Mouse (Mus musculus) C2C12 (cell line): ENCODE results near the gene Tulp4. TPM values are rescaled to one million over a fixed set of nuclear protein-coding genes. Genes with fewer than 3 reads are reported as not detected.
A peak's percentile ranks its signal among the peaks of the same experiment; 100 is the strongest.

Experiments used
- H3K27me3 ChIP-seq: one replicate; pipeline ENCODE4 v1.6.1; 2011; ENCODE audit not compliant: control insufficient read depth, insufficient read depth, insufficient read length
- H3K36me3 ChIP-seq: one replicate; pipeline ENCODE4 v1.6.1; 2011; ENCODE audit not compliant: control insufficient read depth, insufficient read depth
- H3K4me3 ChIP-seq: one replicate; pipeline ENCODE4 v1.5.1; 2011; ENCODE audit warnings: mild to moderate bottlenecking, control low read depth; ENCODE audit not compliant: poor library complexity, insufficient read depth, severe bottlenecking
- H3K79me2 ChIP-seq: one replicate; pipeline ENCODE4 v1.6.1; 2011; ENCODE audit not compliant: control insufficient read depth, insufficient read depth
- H3K79me3 ChIP-seq: one replicate; pipeline ENCODE4 v1.6.1; 2011; ENCODE audit warnings: low read depth, control low read depth
- H3ac ChIP-seq: one replicate; pipeline ENCODE3; 2011; ENCODE audit warnings: low read depth; ENCODE audit not compliant: control insufficient read depth, insufficient read length
- CEBPB ChIP-seq: IDR thresholded peaks from one replicate; pipeline ENCODE4 v1.6.1; 2011; ENCODE audit warnings: low read depth, mild to moderate bottlenecking, control low read depth, moderate library complexity
- CTCF ChIP-seq: IDR thresholded peaks from one replicate; pipeline ENCODE4 v1.5.1; 2011; ENCODE audit not compliant: control insufficient read depth, insufficient read depth, insufficient read length
- FOSL1 ChIP-seq: IDR thresholded peaks from one replicate; pipeline ENCODE4 v1.8.0; 2011; ENCODE audit warnings: mild to moderate bottlenecking, low read length; ENCODE audit not compliant: poor library complexity, insufficient read depth, severe bottlenecking
- MAX ChIP-seq: IDR thresholded peaks from one replicate; pipeline ENCODE4 v1.6.1; 2011; ENCODE audit warnings: mild to moderate bottlenecking, control low read depth
- MYOD1 ChIP-seq: IDR thresholded peaks from one replicate; pipeline ENCODE4 v1.6.1; 2011; ENCODE audit warnings: low read depth; ENCODE audit not compliant: control insufficient read depth, insufficient read length
- MYOG ChIP-seq: IDR thresholded peaks from one replicate; pipeline ENCODE4 v1.6.1; 2011; ENCODE audit not compliant: control insufficient read depth, insufficient read length; ENCODE audit errors: extremely low read depth
- USF1 ChIP-seq: IDR thresholded peaks from one replicate; pipeline ENCODE4 v1.6.1; 2011; ENCODE audit warnings: low read depth, mild to moderate bottlenecking, control low read depth, moderate library complexity
- polyA plus RNA-seq: library from polyadenylated mRNA; unstranded; fragments of >200 nt; fragmentation: generic; extraction: Trizol; gene quantifications from one replicate; pipeline ENCODE4 v1.2.1, GENCODE M21; 2012; ENCODE audit warnings: missing spikeins

Gene Tulp4
- polyA plus RNA-seq, 1 experiment = 58.1 TPM

DNA sequence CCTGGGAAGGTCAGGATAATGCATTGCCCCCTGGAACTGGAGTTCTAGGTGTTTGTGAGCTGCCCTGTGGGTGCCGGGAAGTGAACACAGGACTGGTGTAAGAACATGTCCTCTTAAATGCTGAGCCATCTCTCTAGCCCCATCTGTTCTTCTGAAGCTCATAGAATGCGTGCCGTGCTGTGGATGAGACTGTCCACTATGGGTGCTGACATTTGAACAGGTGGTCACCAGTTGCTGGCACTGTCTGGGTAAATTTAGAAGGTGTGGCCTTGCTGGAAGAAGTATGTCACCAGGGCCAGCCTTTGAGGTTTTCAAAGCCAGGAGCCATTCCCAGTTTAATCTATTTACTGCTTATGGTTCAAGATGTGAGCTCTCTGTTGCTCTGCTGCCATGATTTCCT is 4.0 kb upstream of the Tulp4 start:
- TF ChIP-seq FOSL1 (no peak), MYOD1 (no peak), USF1 (no peak)
- no peak overlapping the region for H3K4me3 ChIP-seq
- H3K36me3 ChIP-seq = no peaks in the 10 kb centered on the region
- peaks cover 3% of the 10 kb centered on the region for H3K79me3 ChIP-seq
- H3ac ChIP-seq = no peak overlapping the region
- H3K27me3 ChIP-seq = no peaks in the 10 kb centered on the region
- H3K79me2 ChIP-seq = peaks cover 5% of the 10 kb centered on the region

- Histone ChIP-seq H3K79me3 (peaks cover 15% of the 10 kb centered on the region), H3K4me3 (no peak overlapping the region), H3K27me3 (no peaks in the 10 kb centered on the region), H3ac (no peak overlapping the region), H3K36me3 (no peaks in the 10 kb centered on the region), H3K79me2 (peaks cover 18% of the 10 kb centered on the region)
- no peak for TF ChIP-seq MYOG
Measured at GRCm38 (mm10) chr17:6103566-6103965, 2.7 kb upstream of the Tulp4 start.

GRCm38 (mm10) chr17:6107015-6107601 is 871 bp downstream of the Tulp4 start:
- TF ChIP-seq FOSL1 (no peak), CEBPB (no peak), MYOD1 (peak; percentile 38)
- Histone ChIP-seq H3K36me3 (peaks cover 33% of the 10 kb centered on the region), H3ac (peak overlapping the region; percentile 86), H3K79me3 (peaks cover 51% of the 10 kb centered on the region), H3K27me3 (no peaks in the 10 kb centered on the region), H3K4me3 (peak overlapping the region; percentile 85), H3K79me2 (peaks cover 54% of the 10 kb centered on the region)

DNA sequence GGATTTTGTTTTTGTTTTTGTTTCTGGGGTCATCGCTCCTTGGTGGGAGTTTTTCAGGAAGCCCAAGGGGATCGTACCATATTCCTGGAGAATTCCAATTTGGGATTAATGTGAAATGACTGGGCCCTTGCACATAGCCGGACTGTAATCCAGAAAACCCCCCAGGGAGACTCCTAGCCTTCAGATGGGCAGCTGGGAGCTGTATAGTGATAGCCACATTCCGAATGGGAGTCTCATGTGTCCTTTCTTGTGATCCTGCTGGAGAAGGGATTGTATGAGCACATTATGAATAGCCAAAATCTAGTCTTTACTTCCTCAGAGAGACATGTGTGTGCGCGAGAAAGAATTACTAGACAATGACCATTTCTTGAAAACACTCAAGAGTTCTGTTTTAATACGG is 1.9 kb downstream of the Tulp4 start:
- Histone ChIP-seq H3K79me2 (peaks cover 64% of the 10 kb centered on the region), H3K27me3 (no peaks in the 10 kb centered on the region), H3K79me3 (peaks cover 62% of the 10 kb centered on the region), H3K4me3 (peak overlapping the region; percentile 85), H3K36me3 (peaks cover 43% of the 10 kb centered on the region), H3ac (peak overlapping the region; percentile 65)
- TF ChIP-seq FOSL1 = no peak
- no peak for TF ChIP-seq CEBPB
- no peak for TF ChIP-seq CTCF

GRCm38 (mm10) chr17:6110956-6111355 is 4.7 kb downstream of the Tulp4 start:
- TF ChIP-seq MYOD1 = no peak
- no peak for TF ChIP-seq USF1

DNA sequence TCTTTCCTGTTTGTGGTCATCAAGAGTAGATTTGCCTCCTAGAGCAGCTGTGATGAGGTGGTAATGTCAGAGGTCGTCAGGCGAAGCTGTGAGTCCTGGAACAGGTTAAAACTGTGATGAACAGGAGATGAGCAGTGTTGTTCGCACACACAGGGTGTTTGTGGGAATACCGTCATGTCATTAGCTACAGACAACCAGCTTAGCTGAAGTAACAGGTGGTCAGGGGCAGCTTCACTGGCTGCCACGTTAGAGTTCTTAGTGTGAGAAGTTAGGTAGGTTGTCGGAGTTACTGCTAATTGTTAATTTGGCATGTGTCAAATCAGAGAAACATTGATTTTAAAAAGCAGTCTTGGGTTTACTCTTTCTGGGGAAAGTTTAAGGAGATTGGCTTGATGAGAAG is 7.4 kb downstream of the Tulp4 start:
- H3K4me3 ChIP-seq = no peak overlapping the region
- H3K79me2 ChIP-seq = peaks cover 100% of the 10 kb centered on the region
- no peak for TF ChIP-seq USF1
- TF ChIP-seq FOSL1 = no peak
- no peak for TF ChIP-seq CTCF
- no peak for TF ChIP-seq MYOD1
- no peak for TF ChIP-seq MAX
- TF ChIP-seq MYOG = no peak
- no peak for TF ChIP-seq CEBPB
- no peaks in the 10 kb centered on the region for H3K27me3 ChIP-seq
- H3K36me3 ChIP-seq = peaks cover 83% of the 10 kb centered on the region
- peaks cover 99% of the 10 kb centered on the region for H3K79me3 ChIP-seq
- H3ac ChIP-seq = no peak overlapping the region

More at GRCm38 (mm10) chr17:6110956-6111355, 4.7 kb downstream of the Tulp4 start:
- Histone ChIP-seq H3K79me3 (peaks cover 89% of the 10 kb centered on the region), H3K36me3 (peaks cover 68% of the 10 kb centered on the region), H3K79me2 (peaks cover 92% of the 10 kb centered on the region), H3ac (no peak overlapping the region), H3K4me3 (no peak overlapping the region), H3K27me3 (no peaks in the 10 kb centered on the region)

- Histone ChIP-seq H3K79me3 (peaks cover 99% of the 10 kb centered on the region), H3K36me3 (peaks cover 84% of the 10 kb centered on the region), H3K27me3 (no peaks in the 10 kb centered on the region), H3K79me2 (peaks cover 100% of the 10 kb centered on the region), H3ac (no peak overlapping the region), H3K4me3 (no peak overlapping the region)
- no peak for TF ChIP-seq FOSL1
- TF ChIP-seq CTCF = no peak
- no peak for TF ChIP-seq CEBPB
- no peak for TF ChIP-seq MYOD1
- no peak for TF ChIP-seq USF1
- TF ChIP-seq MYOG = no peak
- TF ChIP-seq MAX = no peak
Measured at GRCm38 (mm10) chr17:6115085-6115484, 8.8 kb downstream of the Tulp4 start.
